Mouse (Mus musculus) heart, adult 8-10 months (tissue): ENCODE results near the gene Sox13. TPM values are rescaled to one million over a fixed set of nuclear protein-coding genes. Genes with fewer than 3 reads are reported as not detected.
A peak's percentile ranks its signal among the peaks of the same experiment; 100 is the strongest.

ENCODE experiments used
- DNase-seq: peaks from one replicate; pipeline ENCODE4 v3.0.0; 2022; ENCODE audit warnings: low spot score
- total RNA-seq, 4 experiments: library from RNA; stranded (reverse); gene quantifications; 2 replicates each; pipeline ENCODE4 v1.2.4; 2022

The Sox13 gene
- total RNA-seq, 4 experiments from 2014 or later: 11.0 to 14.4 (median 13.9) TPM

DNA sequence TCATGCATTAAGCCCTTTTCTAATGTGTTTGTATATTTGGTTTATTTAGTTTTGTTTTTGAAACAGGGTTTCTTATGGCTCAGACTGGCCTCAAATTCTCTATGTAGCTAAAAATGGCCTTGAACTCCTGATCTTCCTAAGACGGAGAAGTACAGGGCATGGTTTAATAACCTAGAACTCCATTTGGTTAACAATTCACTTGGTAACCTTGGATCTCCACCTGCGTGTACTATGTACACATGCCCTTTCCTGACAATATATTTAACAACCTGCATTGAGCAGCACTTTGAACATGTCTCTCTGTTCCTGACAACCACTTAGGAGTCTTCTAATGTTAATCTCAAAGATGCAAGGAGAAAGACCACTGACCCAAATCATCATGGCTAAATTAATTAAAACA is 7.0 kb upstream of the Sox13 start:
- DNase-seq: no peak

DNA sequence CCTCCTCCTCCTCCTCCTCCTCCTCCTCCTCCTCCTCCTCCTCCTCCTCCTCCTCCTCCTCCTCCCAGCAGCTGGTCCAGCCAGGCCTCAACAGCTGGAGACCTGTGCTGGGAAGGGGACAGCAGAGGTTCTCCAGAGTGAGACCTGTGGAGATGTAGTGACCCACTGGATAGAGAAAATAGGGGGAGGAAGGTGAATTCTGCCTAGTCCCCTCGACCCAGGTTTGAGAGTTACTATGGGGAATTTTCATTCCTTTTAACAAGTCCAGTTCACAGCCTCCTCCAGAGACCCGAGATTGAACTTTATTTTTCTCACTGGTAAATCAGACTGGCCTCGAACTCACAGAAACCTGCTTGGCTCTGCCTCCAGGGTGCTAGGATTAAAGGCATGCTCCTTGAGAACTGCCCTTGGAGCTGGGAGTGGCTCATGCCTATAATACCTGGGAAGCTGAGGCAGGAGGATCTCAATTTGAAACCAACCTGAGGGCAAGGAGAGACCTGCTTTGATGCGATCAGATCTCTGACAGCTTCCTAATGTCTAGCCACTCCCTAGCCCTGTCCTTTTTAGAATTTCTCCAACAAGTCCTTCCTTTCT is 467 bp upstream of the Sox13 start:
- DNase-seq: no peak

DNA sequence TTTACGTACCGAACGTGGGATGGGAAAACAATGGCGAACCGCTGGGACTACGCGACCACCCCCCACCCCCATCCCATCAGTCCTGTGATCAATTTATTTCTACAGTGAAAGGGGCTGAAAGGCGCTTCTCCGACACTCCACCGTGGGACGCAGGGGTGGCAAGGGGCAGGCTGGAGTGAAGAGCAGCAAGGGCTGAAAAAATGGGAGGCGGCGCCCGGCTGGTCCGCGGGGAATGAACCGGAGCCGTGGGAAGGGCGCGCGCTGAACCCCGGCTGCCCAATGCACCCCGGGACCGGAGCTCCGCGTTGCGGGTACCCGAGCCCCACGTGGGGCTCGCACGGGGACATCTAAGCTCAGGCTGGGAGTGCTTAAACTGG is 1.0 kb downstream of the Sox13 start:
- DNase-seq: no peak

DNA sequence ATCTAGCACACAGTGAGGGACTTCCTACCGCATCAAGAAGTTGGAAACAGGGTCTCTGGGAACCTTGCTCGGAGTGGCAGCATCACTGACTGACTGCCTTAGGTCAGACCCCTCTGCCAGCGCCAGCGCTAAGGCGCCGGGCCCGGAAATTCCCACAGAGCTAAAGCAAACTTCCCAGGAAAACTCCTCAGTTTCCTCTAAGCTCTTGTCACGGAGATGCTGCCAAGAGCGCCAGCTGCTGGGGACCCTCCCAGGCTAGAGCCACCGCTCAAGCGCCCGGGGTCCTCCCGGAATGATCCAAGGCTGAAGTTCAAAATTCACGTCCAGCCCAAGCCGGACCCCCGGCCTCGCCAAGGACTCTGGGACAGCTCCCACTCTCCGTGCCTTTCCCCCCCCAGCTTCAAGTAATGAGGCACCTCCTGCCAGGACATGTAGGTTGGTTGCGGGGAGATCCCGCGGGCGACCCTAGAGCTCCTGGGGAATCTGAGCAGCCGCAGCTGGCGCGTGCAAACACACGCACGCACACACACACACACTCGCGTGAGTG is 1.5 kb downstream of the Sox13 start:
- peak; percentile 68 for DNase-seq

DNA sequence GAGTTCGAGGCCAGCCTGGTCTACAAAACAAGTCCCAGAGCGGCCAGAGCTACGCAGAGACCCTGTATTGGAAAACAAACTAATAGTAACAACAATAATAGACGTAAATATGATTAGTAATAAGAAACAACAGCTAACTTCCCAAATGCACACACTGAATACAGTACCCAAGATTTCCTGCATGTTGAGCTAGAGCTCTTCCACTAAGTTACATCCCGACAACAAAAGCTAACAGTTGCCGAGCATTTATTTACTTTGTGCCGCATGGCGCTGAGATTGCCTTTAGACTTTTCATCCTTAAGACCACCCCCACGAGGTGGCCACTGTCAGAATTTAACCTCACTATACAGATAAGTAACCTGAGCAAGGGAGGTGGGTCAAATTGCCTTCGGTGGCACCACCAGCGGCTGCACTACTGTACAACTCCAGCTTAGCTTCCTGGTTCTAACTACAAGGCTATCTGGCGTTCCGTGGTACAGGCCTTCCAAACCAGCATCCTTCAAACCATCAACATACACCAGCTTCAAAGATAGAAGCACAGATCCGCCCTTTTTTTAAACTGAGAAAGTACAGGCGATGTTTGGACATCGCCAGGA is 2.1 kb downstream of the Sox13 start:
- no peak for DNase-seq

DNA sequence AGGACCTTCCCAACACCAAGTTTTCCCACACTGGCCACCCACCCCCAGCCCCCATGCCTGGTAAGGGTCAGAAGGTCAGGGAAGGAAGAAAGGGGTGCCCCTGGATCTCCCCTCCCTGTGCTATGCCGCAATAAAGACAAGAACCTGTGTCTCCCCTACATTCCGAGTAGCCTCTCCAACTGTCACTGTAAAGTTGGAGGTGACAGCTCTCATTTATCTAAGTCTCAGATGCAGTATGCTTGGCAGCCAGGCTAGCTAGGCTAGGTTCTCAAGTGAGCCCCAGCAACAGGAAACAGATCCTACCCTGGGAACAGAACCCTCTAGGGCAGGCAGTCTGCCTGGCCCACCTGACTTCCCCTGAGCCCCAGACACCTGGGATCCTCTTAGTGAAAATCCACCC is 3.1 kb downstream of the Sox13 start:
- DNase-seq: no peak

DNA sequence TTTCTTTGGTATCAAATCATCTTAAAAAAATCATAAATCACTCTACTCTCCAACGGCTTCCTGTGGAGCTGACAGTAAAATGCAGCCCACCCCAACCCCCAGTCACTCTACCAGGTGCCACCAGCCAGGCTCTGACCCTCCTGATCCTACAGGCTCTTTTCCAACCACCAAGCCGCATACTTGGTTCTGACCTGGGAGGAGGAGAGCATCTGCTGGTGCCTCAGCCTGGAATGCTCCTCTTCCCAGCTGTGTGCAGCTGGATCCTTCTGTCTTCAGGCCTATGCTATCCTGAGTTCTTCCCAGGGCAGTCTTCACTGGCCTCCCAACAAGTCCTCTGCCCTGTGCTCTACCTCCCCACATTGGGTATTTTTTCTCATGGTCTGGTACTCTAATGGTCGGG is 3.7 kb downstream of the Sox13 start:
- no peak for DNase-seq

DNA sequence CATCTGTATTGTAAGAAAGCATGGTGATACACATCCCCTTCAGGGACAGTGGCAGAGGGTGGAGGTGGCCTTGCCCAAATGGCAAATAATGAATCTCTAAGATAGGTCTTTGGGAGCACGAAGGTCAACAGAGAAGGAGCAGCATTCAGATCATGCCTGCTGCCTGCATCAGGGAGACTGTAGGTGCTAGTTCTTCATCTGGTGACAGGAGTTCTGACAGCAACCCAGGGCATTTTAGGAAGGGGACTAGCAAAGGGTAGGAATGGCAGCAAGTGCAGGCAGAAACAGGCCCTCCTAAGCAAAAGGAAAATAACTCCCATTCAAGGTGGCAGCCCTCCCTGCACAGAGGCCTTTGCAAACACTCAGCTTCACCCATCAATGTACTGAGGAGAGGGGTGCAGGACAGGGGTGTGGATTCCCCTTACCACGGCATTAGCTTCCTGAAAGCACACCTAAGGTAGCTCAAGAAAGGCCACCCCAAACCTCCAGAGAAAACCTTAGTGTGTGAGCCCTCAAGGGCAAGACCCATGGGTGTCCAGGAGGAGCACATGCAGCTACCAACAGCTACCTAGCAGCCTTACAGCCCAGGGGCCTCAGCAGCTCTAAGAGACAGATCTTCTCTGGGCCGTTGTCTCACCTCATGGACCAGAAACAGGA is 4.9 kb downstream of the Sox13 start:
- DNase-seq: no peak

DNA sequence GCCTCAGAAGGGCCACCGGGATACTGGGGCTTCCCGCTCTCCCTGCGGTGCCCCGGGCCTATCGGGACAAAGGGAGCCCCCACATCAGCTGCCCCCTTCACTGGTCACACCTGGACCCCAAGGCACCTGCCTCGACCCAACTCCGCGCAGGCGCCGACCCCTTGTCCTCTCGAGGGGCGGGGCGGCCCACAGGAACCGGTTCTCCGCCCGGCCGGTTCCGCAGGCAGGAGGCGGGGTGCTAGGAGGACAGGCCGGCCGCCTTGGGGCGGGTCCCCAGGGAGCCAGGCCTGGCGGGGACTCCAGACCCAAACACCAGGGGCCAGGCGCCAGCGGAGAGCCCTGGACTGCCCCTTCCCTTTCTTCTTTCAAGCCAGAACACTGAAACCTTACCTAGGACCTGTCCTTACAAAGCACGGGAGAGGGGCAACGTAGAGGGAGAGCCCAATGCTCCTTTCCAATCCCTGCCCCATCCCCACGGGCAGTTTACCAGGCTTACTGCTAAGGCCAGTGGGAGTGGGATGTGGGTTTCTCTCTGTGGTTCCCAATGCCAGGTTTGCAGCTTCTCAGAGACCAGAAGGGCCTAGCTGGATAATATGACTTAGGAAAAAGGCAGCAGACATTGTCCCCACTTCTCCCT is 5.9 kb downstream of the Sox13 start:
- DNase-seq: peak; percentile 80

DNA sequence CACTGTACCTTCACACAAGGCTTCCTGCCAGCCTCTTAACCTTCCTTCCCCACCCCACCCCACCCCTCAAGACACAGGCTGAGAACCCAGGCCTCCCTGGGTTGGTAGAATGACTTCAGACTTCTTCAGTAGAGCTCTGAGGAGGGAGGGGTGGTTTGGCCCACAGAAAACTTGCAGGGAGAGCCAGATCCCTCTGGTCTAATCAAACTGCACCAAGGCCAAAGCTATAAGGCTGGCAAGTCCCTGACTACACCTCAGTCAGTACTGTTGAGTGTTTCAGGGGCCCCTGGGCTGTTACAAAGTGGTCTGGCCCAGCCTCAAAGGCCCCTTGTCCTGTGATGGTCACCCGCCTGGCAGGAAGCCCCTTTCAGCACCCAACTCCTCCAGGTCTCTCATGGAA is 6.6 kb downstream of the Sox13 start:
- no peak for DNase-seq

DNA sequence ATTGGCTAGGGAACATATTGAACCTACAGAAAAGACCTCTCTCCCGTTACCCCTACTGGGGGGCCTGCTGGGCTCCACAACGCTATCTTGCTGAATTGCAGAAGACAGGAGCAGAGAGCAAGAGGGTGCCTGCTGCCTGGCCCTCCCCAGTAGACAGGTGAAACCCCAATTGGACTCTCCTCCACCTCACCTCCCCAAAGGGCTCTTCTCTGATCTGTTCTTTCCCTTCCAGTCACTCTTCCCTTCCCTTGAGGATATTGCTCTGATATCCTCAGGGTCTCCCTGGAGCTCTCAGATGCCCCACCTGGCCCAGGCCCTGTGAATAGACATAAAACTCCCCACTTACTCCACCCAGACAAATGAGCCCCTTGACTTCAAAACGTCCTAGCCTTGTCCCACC is 7.1 kb downstream of the Sox13 start:
- no peak for DNase-seq

DNA sequence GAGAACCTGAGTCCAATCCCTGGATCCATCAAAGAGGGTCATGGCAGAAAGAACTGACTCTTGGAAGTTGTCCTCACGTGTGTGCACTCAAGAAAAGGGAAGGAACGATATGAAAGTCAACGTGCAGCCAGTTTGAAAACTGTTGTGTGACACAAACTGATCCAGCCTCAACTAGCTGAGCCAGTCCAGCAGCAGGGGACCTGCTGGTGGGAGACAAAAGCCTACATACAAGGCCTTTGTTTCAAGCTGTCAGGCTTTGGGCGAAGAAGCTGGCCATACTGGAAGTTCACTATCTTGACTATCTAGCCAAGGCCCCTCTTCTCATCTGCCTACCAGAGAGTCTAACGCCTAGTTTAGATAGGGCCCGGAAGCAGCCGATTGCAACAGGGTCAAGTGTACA is 7.7 kb downstream of the Sox13 start:
- no peak for DNase-seq

DNA sequence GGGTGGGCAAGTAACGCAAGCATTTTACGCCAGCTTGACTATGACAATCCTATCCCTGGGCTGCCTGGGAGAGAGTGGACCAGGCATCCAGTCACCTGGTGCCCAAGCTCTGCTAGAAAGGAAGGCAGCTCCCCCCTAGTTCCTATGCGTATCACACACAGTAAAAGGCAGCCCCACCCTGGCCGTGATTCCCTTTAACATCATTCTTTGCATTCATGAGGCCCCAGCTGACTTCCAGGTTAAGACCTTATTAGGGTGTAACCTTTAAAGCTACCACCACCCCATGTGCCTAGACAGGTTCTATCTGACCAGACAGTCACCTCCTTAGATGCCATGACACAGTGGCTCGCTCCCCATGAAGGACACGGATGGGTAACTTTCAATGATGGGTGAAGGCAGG is 8.7 kb downstream of the Sox13 start:
- no peak for DNase-seq

DNA sequence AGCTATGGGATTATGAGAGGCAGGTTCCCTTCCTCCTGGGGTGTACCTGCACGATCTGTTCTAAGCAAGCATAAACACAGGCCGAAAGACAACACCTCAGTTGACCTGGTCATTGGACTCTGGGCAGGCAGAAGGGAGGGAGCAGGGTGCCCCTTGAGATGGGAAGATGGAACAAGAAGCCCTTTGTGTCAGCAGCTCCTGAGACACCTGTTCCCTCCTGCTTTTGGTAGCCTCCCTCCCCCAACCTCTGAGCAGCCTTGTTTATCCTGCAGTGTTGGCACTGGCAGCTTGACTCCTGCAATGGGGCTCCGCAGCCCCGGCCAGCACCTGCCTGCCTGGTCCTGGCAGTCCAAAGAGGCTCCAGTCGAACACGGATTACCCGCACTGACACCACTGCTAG is 9.1 kb downstream of the Sox13 start:
- DNase-seq: no peak

DNA sequence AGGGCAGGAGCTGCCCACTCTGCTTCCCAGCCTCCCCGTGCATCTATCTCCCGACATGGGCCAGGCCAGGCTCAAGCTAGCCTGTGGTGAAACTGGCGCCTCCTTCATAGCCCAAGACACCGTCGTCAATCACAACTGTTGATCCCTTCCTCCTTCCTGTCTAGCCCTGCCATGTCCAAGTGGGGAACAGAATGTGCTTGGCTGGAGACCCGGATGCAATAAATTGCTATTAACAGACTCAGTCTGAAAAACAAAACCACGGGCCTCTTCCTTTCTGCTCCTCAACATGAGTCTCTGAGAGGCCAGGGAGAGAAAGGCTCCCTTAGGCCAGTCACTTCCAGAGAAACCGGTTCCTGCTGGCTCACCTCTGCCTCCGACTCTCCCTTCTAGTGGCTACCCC is 11.2 kb downstream of the Sox13 start:
- peak; percentile 67 for DNase-seq

DNA sequence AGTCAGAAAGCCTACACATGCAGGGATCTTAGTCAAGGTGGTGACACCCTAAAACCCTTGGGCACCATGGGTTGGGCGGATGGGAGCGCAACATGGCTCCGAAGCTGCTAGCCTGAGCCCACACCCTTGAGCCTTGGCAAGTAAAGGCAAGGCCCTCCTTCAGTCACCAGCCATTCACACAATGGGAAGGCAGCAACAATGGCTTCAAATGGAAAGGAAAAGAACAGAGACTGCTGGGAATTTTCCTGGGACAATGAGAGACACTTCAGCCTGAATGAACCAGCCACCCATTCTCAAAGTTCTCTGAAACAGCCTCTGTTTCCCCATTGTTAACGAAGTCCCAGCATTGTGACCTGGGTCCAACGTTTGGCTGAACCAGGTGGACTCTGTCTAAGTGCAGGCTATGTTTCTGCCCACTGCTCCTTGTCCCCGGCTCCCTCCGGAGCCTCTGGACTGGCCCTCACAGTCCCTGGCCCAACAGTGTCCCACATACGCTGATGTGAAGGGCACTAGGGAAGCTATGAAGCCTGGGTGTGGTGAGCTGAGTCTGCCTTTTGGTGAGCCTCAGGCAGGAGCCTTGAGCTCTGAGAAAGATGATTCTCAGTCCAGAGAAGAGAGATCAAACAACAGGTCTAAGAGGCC is 12.6 kb downstream of the Sox13 start:
- DNase-seq: no peak

DNA sequence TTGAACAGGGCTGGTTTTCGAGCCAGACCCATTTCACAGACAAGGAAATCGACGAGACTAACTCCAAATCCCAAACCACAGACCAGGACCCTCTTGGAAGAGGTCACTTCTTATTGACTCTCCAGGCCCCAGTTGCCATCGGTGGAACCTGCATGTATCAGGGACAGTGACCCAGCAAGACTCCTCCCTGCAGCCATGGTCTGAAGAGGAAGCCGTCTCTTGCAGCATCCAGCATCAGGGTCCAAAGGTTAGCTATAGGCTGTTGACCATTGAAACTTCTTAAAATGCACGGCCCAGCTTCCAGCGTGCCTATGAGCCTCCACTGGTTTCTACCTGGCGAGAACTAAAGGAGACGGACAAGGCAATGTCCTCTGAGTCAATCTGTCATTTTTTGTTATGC is 14.4 kb downstream of the Sox13 start:
- DNase-seq: no peak

DNA sequence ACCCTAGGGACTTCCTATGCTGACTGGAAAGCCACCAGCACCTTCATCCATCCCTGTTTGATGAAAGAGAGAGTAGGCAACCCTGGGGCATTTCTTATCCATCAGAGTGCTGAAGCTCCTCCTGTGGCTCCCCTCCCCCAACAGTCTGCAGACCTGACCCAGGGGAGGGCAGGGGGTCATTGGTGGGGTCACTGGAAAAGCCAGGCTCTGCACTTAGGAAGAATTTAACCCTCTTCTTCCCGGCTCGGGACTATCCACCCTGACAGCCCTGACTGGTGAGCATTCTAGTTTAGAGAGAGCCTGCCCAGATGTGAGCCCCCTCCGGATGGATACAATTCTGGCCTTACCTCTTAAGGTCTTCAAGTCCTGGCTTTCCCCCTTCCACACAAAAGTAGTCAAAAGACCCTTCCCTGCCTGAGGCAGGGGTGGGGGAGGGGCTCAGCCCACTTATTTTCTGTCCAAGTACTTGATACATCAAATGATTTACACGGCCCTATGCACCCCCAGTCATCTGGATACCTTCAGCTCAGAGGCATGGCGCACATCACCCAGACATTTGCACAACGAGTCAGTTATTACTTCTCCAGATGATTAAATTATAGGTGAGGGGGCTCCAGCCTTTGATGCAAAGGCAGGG is 15.2 kb downstream of the Sox13 start:
- DNase-seq: no peak

DNA sequence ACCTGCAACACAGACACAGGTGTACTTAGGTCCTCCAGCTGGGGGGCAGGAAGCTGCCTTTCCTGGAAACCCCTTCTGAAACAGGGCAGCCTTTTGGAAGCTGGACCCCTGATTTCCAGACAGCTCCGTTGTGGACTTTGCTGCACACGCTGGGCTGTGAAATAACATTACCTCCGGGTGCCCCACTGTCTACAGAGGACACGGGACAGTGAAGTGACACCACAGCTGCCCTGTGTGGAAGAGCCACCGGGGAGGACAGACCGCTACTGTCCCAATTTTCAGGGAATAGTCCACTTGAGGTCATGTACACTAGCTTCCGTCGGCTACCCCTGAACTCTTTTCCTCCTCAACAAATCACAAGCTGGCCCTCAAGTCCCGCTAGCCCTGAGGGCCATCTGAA is 15.9 kb downstream of the Sox13 start:
- DNase-seq: no peak

DNA sequence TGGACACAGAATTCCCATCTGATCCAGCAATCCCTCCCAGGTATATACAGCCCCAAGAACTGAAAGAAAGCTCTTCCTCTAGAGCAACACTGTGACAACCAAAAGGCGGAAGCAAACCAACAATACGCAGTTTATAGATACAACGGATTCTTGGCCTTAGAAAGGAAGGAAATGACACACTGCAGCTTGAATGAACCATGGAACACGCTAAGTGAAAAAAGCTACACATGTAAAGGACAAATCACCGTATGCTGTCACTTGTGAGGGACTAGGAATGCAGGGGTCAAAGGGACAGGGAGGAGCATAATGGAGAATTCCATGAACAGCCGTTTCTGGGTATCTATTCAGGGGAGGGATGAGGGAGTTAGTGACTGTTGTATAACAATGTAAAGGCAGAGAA is 16.7 kb downstream of the Sox13 start:
- no peak for DNase-seq

DNA sequence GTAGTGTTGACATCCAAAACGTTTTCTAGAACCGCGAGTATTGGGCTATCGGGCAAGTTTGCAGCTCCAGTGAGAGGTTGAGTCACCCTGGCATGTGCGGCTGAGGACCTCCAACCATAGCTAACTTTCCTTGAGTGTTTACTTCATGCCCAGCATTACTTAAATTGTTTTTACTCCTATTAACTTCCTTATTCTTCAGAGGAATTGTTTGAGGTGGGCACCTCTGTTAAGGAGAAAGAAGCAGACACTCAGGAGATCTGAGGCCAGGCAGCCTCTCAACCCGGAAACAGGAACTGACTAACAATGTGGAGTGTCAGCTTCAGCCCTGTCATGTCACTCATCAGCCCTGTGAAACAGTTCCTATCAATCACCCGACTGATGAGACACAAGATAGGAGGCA is 17.6 kb downstream of the Sox13 start:
- no peak for DNase-seq

DNA sequence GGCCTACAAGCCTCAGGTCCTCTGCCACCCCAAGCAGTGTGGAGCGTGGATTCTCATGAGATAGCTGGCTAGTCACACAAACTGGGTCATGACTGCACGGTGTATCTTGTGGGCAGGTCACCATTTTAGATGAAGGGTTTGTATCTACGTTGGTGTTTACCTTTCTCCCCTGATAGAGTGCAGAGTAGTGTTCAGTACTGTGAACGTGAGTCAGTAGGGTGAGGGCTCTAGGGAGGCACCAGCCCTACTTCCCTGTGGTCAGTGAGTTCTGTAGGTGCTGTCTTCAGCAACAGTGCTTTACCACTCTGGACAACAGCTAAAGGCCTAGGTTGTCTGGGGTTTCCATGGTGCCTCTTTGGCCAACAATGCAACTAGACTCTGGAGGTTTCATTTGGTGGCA is 20.2 kb downstream of the Sox13 start:
- no peak for DNase-seq
